Mouse (Mus musculus) ZHBTc4 (cell line): ENCODE data around the gene Cmip.

Experiments used
- DNase-seq: peaks from one replicate; pipeline ENCODE4 v3.0.0-alpha.2; 2011; ENCODE audit warnings: low read depth, low spot score

Gene Cmip

GRCm38 (mm10) chr8:117376997-117377396, 120.1 kb downstream of the Cmip start:
- no peak for DNase-seq

DNA sequence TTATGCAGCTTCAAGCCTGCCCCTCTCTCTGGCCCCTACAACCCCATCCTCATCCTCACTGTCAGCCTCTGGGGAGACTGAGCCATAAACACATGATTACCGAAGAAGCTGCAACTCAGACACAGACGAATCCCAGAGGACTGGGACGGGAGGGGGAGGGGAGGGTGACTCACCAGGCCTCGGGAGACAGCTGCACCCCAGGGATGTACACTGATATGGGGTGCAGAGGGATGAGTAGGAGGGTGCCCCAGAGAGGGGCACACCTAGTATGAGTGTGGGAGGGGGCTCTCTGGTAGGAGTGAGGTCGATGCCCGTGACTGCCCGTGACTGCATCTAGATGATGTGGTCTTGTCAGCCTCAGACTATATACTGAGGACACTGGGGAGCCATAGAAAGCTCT, 121.8 kb downstream of the Cmip start:
- no peak for DNase-seq

- peak; percentile 40 for DNase-seq
These were observed 122.3 kb downstream of the Cmip start for GRCm38 (mm10) chr8:117379131-117379530.

GRCm38 (mm10) chr8:117380796-117381195, 123.9 kb downstream of the Cmip start:
- no peak for DNase-seq

GRCm38 (mm10) chr8:117386142-117386541, 129.3 kb downstream of the Cmip start:
- peak; percentile 55 for DNase-seq

- no peak for DNase-seq
These were observed 130.8 kb downstream of the Cmip start for GRCm38 (mm10) chr8:117387642-117388041.

- DNase-seq: no peak
These were observed 131.5 kb downstream of the Cmip start for GRCm38 (mm10) chr8:117388370-117388769.

GRCm38 (mm10) chr8:117393853-117394252, 137.0 kb downstream of the Cmip start:
- DNase-seq: no peak

GRCm38 (mm10) chr8:117395055-117395454, 138.2 kb downstream of the Cmip start:
- DNase-seq: no peak

DNA sequence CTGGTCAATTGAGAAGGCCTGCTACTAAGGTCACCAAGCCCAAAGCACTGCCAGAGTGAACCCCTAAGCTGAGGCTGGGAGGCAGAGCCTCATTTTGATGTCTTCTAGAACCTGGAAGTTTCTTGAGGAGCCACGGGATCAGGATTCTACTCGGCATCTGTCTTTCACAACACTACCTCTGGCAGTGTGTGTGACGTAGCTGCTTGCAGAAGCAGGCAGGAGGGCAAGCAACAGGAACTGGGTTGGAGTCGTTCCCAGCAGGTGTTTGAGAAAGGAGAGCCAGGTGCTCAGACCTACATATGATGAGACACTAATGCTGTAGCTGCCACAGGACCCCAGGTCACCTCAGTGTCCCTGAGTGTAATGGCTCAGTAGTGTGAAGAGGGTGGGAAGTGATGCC, 140.0 kb downstream of the Cmip start:
- no peak for DNase-seq

DNA sequence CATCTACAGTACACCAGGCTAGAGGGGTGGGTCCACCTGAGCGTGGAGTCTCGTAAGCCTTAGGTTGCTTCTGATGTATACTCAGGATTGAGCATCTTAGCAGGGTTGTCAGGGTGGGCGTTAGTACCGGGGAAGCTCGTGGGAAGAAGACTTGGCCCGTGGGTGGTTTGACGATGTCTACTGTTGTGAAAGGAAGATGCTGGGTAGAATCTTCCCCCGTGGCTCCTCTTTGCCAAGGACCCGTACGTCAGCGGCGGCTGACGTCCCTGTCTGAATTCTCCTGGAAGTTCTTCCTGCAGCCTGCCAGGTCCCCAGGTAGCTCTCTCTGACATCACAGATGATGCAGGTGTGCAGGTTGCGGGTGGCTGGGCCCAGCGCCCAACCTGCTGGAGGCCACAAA, 140.9 kb downstream of the Cmip start:
- no peak for DNase-seq

DNA sequence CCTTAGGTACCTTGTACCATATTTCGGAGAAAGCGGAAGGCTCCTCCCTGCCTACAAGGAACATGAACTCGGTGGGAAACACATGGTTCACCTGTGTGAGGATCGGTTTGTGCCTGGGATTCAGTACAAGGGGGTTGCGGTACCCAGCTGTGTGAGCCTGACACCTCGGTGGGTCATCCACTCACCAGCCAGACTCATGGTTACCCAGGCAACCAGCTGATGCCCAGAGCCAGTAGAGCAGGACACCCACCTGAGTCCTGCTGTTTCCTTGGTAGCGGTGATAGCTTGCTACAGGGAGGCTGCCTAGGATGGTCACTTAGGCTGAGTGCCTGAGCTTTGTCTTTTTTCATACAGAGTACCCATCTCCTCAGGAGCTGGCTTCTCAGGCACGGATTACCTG, 142.4 kb downstream of the Cmip start:
- DNase-seq: no peak

DNA sequence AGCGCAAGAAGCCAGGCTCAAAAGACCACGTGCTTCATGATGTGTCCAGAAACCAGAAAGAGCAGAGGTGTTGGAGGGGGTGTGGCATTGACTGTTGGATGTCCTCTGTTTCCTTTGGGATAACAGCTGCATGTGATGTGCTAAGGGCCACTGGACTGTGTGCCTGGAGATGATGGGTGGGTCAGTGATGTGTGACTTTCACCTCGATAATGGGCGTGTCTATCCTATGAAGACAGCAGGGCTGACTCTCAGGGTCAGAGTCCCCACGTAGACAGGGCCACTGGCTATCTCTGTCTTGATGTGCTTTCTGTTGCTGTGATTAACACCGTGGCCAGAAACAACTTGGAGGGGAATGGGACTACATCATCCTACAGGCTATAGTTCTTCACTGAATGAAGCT, 144.0 kb downstream of the Cmip start:
- DNase-seq: no peak

DNA sequence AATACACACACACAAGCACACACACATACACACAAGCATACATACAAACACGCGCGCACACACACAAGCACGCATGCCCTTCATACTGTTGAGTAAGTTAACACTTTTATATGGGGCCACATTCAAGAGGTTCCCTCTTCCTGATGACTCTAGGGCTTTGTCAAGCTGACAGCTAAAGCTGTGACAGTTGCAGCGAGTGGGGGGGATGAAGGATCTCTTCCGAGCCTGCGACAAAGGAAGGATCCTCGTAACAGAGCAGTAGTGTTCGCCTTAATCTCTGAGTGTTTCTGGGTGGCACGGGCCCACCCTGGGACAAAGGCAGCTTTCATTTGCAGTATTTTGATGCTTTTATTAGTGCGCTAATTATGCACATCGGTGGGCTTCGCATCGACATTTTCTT, 145.0 kb downstream of the Cmip start:
- no peak for DNase-seq

DNA sequence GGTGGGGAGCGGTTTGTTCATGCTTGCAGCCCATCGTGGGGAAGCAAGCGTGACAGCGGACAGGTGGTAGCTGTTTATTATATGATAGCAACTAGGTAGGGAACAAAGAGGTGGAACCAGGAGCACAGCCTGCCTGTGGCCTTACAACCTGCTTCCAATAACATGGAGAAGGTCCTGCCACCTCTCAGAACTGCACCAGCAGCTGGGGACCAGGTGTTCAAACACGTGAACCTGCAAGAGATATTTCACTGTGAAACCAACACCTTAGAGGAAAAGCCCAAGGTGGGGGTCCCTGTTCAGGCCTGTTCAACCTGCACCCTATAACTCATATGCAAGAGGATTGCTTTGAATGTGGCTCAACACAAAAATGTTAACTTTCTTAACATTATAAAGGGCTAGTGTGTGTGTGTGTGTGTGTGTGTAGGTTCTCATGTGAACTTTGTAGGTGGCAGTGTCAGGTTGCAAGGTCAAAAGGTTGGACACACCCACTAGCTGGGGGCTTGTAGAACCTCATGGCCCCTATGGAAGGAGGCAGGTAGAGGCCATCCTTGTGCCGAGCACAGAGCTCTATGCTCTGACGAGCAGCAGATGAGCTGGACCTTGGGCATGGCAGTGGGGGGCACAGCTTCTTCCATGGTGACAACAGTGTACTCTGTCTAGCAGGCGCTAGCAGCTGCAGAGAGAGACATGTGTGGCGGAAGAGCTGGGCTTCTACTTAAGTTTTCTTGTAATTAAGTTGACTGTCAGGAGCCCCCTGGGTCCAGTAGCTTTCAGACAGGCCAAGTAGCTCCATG, 146.2 kb downstream of the Cmip start:
- DNase-seq: no peak

GRCm38 (mm10) chr8:117403705-117404476, 147.0 kb downstream of the Cmip start:
- DNase-seq: no peak

DNA sequence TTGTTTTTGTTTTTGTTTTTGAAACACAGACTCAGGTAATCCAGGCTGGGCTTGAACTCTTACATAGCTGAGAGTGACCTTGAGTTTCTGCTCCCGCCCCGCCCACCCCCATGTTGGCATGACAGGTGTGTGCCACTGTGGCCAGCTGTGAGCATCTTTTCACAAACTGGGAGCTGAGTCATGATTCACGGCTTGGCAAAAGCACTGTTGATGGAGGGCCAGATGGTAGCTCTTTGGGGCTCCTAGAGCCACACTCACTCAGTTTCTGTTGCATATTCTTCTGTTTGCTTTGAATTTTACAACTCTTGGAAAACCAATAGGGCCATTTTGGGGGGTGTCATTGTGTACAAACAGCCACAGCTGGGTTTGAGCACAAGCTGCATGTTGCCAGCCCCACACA, 149.2 kb downstream of the Cmip start:
- DNase-seq: no peak

DNA sequence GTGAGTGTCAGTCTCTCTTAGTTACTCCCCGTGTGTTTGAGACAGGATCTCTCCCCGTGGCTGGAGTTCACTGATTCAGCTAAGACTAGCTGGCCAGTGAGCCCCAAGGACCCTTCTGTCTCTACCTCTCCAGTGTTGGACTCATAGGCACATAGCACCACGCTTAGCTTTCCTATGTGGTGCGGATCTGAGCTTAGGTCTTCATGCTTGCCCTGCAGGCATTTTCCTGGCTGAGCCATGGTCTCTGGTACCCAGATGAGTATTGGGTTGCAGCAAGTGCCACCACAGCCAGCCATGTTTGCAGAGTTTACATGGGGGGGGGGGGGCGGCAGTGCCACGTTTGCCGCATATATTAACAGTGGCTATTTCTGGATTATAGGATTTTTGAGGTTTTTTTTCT, 151.8 kb downstream of the Cmip start:
- DNase-seq: no peak

DNA sequence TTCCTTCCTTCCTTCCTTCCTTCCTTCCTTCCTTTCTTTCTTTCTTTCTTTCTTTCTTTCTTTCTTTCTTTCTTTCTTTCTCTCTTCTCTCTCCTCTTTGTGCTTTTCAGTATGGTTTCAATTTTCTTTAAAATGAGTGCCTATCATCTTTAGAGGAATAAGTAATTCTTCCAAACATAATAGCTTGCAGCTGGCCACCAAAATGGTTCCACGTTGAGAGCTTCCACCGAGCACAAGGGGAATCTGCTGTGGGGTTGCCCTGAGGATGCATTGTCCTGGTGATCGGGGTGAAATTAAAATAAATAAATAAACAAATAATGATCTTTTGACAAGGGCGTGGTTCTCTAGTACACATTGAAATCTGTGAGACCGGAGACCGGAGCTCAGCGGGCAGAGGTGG, 152.2 kb downstream of the Cmip start:
- DNase-seq: no peak

DNA sequence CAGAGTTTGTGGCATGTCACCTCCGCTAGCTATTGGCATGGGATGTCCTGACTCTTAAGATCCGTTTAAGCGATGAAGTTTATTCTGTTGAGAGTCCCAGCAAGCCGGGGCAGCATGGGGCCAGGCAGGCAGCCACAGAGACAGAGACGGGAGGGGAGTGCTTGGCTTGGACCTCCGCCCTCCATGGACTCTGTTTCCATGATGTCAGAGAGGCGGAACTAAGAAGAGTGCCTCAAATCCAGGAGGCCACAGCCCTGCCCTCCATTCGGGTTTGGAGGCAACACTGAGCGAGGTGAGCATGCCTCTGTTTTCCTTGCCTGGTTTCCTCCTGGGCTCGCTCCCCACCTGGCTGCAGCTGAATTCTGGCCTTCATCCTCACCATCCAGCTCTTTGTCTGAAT, 153.5 kb downstream of the Cmip start:
- peak; percentile 42 for DNase-seq

DNA sequence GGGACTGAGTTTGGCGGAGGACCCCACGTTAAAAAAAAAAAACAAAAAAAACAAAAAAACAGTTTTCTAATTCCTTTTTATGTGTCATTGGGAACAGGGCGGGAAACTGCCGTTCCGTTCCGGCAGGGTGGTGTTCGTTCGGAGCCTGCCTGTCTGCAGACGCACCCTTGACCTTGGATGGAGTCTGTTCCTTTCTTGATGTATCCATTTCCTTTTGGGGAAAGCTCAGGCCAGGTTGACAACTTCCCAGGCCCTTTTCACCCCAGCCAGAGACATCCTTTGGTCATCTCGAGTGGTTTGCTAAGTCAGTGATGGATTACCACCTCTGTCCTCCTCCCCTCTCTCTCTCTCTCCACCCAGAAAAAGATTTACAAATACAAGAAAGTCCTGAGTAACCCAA, 154.0 kb downstream of the Cmip start:
- DNase-seq: peak; percentile 36

DNA sequence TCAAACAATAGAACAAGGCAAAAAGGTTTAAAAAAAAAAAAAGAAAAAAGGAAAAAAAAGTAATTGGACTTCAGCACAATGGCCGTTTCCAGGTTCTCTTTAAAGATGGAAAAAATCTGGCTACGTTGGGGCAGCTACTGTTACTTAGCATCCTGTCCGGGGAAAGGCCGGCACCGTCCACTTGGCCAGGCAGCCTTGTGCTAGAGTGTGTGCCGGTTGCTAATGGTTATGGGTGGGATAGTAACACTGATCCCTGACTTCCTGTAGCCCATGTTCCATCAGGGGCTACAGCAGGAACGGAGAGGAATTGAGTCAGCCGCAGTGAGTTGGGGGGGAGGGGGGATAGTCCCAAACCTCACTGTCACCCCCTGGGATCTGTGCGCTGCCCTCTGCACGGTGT, 155.4 kb downstream of the Cmip start:
- no peak for DNase-seq

DNA sequence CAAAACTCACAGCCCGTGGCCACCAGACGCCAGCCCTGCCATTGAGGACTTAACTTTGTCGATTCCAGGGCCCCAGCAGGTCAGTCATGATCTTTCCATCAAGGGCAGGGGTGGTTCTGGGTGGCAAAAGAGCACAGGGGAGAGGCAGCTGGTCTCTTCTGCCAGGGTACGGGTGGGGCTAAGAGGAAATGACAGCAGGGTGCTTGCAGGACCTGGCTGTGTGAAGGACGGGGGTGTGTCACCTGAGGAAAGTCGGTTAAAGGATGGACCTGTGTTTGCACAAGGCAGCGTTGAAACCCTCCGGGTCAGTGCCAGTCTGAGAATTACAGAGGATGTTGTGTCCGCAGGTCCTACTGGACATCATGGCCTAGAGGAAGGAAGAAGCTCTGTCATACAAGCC, 161.0 kb downstream of the Cmip start:
- no peak for DNase-seq
